Mouse (Mus musculus): Measurements from ENCODE around the gene Gm28998. TPM values are rescaled to one million over a fixed set of nuclear protein-coding genes. Genes with fewer than 3 reads are reported as not detected.
"Not testable (repeated sequence)": the region's sequence is repeated elsewhere in the genome, so short reads cannot be mapped to it uniquely, and the experiment has no call there.

Gm28998 gene
- polyA plus RNA-seq (2015; fragmentation: Nextera tagmentation; extraction: Ambion mirVana): not detected in 2 replicates

DNA sequence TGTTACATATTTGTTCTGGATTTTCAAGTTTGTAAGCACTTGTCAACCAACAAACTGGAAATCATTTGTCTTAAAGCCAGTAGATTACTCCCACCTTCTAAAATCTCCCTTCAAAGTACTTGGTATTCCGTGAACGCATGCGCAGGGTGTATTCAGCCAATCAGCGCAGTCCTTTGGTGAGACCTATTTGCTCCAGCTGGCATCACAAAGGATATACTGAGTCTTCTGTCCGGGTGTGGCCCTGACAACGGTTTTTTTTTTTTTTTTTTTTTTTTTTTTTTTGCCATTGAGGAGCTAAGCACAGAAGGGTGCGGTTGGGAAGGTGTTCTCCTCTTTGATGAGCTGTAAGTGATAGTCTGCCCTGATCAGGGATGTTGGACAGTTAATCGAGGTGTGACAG lies at the start of gene Gm28998:
Gene Gm28998, plus strand, starts transcription at position 301 of the 400 bp plus-strand sequence.
- H3K9me3 ChIP-seq (ENCODE audit: control insufficient read depth); ATAC-seq; H3K4me1 ChIP-seq (replicated peaks; ENCODE audit: control insufficient read depth, insufficient read depth, low read length); H3K4me3 ChIP-seq (ENCODE audit: low read depth, low read length); H3K9ac ChIP-seq (ENCODE audit: low read depth, low read length); H3K27me3 ChIP-seq (replicated peaks; ENCODE audit: control insufficient read depth, insufficient read depth, low read length); H3K27ac ChIP-seq (ENCODE audit: low read depth, low read length); H3K36me3 ChIP-seq (ENCODE audit: control insufficient read depth, insufficient read depth); H3K4me2 ChIP-seq (replicated peaks; ENCODE audit: low read depth): not testable (repeated sequence)
- WGBS: no CpG with 5 or more reads among the region's 8 CpGs

Other genes with a start within 250 kb of the Gm28998 start
- not detected in 2 replicates for gene Gm21244, start 84.5 kb upstream of the Gm28998 start, polyA plus RNA-seq (2015; fragmentation: Nextera tagmentation; extraction: Ambion mirVana)
- gene Gm21788, start 151.2 kb downstream of the Gm28998 start, polyA plus RNA-seq (2015; fragmentation: Nextera tagmentation; extraction: Ambion mirVana): not detected in 2 replicates